Mouse (Mus musculus) lung, postnatal 0 days (tissue): ENCODE results near the gene Idh1. TPM values are rescaled to one million over a fixed set of nuclear protein-coding genes. Genes with fewer than 3 reads are reported as not detected.
A peak's percentile ranks its signal among the peaks of the same experiment; 100 is the strongest.

ENCODE experiments used
- ATAC-seq: fragments of 200-750 bp; cut with Nextera tagmentation; 2 replicates; pipeline ENCODE4 v1.8.0; 2017; ENCODE audit warnings: moderate library complexity
- DNase-seq: peaks from one replicate; pipeline ENCODE4 v3.0.0-alpha.2; 2016; ENCODE audit warnings: low spot score
- H3K27ac ChIP-seq: fragments of 300-500 bp; sonication (generic); 2 replicates; pipeline ENCODE4 v1.5.1; 2014; ENCODE audit warnings: antibody characterized with exemption, mild to moderate bottlenecking, low read length, mixed read lengths
- H3K27me3 ChIP-seq: fragments of 300-500 bp; sonication (generic); replicated peaks from 2 replicates; pipeline ENCODE4 v1.6.1; 2014; ENCODE audit warnings: low read length, mixed read lengths; ENCODE audit not compliant: insufficient read depth
- H3K36me3 ChIP-seq: fragments of 300-500 bp; sonication (generic); 2 replicates; pipeline ENCODE4 v1.6.1; 2014; ENCODE audit warnings: low read length, mixed read lengths; ENCODE audit not compliant: insufficient read depth
- H3K4me1 ChIP-seq: fragments of 300-500 bp; sonication (generic); 2 replicates; pipeline ENCODE4 v1.6.1; 2014; ENCODE audit warnings: antibody characterized with exemption, low read depth, low read length, mixed read lengths; ENCODE audit not compliant: insufficient read depth
- H3K4me2 ChIP-seq: fragments of 300-500 bp; sonication (generic); replicated peaks from 2 replicates; pipeline ENCODE4 v1.6.1; 2014; ENCODE audit warnings: low read depth, mild to moderate bottlenecking, low read length, moderate library complexity, mixed read lengths
- H3K4me3 ChIP-seq: fragments of 300-500 bp; sonication (generic); 2 replicates; pipeline ENCODE4 v1.5.1; 2014; ENCODE audit warnings: low read depth, low read length
- H3K9ac ChIP-seq: fragments of 300-500 bp; sonication (generic); replicated peaks from 2 replicates; pipeline ENCODE4 v1.6.1; 2014; ENCODE audit warnings: low read depth, mild to moderate bottlenecking
- H3K9me3 ChIP-seq: fragments of 300-500 bp; sonication (generic); 2 replicates; pipeline ENCODE4 v1.6.1; 2016; ENCODE audit warnings: low read length, mixed read lengths
- CTCF ChIP-seq: IDR thresholded peaks from 2 replicates; pipeline ENCODE4 v1.5.1; 2016; ENCODE audit warnings: antibody characterized with exemption, mild to moderate bottlenecking
- EP300 ChIP-seq: IDR thresholded peaks from 2 replicates; pipeline ENCODE4 v1.6.1; 2016; ENCODE audit warnings: antibody characterized with exemption, mild to moderate bottlenecking, control low read depth
- WGBS: fragments of 180-500 bp; shearing (Covaris S2); extraction: QIAGEN DNeasy Blood & Tissue Kit; methylation state at CpG from one replicate; pipeline ENCODE4 v1.1.7; 2014; 5-methylcytosine and 5-hydroxymethylcytosine counted together
- polyA plus RNA-seq: library from polyadenylated mRNA; unstranded; fragments of >200 nt; fragmentation: Nextera tagmentation; extraction: Ambion mirVana; gene quantifications from 2 replicates; pipeline ENCODE4 v1.2.1, GENCODE M21; 2015

Gene Idh1
- polyA plus RNA-seq, 1 experiment from 2014 or later: 143 TPM

- H3K27ac ChIP-seq: peak overlapping the region; percentile 91
- H3K4me2 ChIP-seq: peak overlapping the region; percentile 70
- peak overlapping the region; percentile 72 for H3K9ac ChIP-seq
- under 1% methylated on average over 6 of the region's 6 CpGs for WGBS
- no peak for TF ChIP-seq EP300
- TF ChIP-seq CTCF: no peak
- ATAC-seq: no peak
- no peaks in the 10 kb centered on the region for H3K9me3 ChIP-seq
- DNase-seq: no peak
- H3K27me3 ChIP-seq: no peaks in the 10 kb centered on the region
- peaks cover 7% of the 10 kb centered on the region; the same call in 1 of the 2 replicates for H3K4me1 ChIP-seq
- peak overlapping the region; percentile 89 for H3K4me3 ChIP-seq
- H3K36me3 ChIP-seq: no peaks in the 10 kb centered on the region
Observed at GRCm38 (mm10) chr1:65187074-65187430, 752 bp upstream of the Idh1 start.

DNA sequence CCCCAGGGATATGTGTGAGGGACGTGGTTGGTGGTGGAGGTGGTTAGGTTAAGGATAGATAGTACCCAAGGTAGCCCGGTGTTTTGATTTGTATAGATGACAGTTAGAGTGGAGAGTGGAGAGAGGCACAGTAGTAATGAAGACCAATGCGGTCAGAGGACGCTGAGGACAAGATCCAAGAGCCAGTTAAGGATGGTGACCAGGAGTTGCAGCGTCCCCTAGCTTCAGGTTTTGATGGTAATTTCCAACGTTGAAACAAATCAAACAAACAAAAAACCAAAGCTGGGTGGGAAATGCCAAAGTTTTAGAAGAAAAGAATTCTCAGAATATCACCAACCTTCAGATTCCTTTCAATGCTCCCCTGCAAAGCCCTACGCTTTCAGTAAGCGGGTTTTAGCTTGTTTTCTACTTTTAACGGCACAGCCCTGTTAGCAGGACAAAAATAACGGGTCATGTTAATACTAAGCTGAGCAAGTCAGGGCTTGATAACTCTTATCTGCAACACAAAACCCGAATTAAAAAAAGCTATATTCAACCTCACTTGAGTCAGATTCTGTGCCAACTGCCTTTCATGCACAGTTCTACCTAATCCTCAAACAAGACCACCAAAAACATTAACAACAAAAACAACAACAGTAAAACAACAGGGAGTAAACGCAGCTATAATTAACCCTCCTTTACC lies 635 bp downstream of the Idh1 start:
- Histone ChIP-seq H3K27me3 (no peaks in the 10 kb centered on the region), H3K9me3 (no peaks in the 10 kb centered on the region), H3K4me2 (peak overlapping the region; percentile 70), H3K9ac (peak overlapping the region; percentile 19; the same call in 1 of the 2 replicates), H3K27ac (no peak overlapping the region), H3K4me3 (peak overlapping the region; percentile 89), H3K4me1 (peaks cover 7% of the 10 kb centered on the region; the same call in 1 of the 2 replicates), H3K36me3 (no peaks in the 10 kb centered on the region)
- WGBS: 27% methylated on average over 12 of the region's 12 CpGs
- TF ChIP-seq CTCF (peak; percentile 63), EP300 (no peak)
- DNase-seq: peak; percentile 26
- ATAC-seq: no peak

GRCm38 (mm10) chr1:65185011-65185410 lies 1.3 kb downstream of the Idh1 start:
- H3K27ac ChIP-seq: no peak overlapping the region
- DNase-seq (no peak), ATAC-seq (no peak)
- H3K4me1 ChIP-seq: peaks cover 7% of the 10 kb centered on the region; the same call in 1 of the 2 replicates
- H3K27me3 ChIP-seq: no peaks in the 10 kb centered on the region
- no peak overlapping the region for H3K4me3 ChIP-seq
- no peak overlapping the region for H3K4me2 ChIP-seq
- H3K9ac ChIP-seq: no peak overlapping the region
- WGBS: 88% methylated on average over 8 of the region's 8 CpGs
- no peaks in the 10 kb centered on the region for H3K36me3 ChIP-seq
- TF ChIP-seq EP300 (no peak), CTCF (no peak)
- H3K9me3 ChIP-seq: no peaks in the 10 kb centered on the region

GRCm38 (mm10) chr1:65183994-65184393 lies 2.3 kb downstream of the Idh1 start:
- Histone ChIP-seq H3K27me3 (no peaks in the 10 kb centered on the region), H3K4me3 (no peak overlapping the region), H3K9me3 (no peaks in the 10 kb centered on the region), H3K4me1 (peaks cover 7% of the 10 kb centered on the region; the same call in 1 of the 2 replicates), H3K27ac (no peak overlapping the region), H3K36me3 (no peaks in the 10 kb centered on the region), H3K9ac (no peak overlapping the region), H3K4me2 (no peak overlapping the region)
- DNase-seq (no peak), ATAC-seq (no peak)
- TF ChIP-seq CTCF (no peak), EP300 (no peak)
- 77% methylated on average over 2 of the region's 2 CpGs for WGBS

GRCm38 (mm10) chr1:65181459-65181858 lies 4.8 kb downstream of the Idh1 start:
- no peak for DNase-seq
- Histone ChIP-seq H3K4me2 (no peak overlapping the region), H3K27ac (no peak overlapping the region), H3K9me3 (no peaks in the 10 kb centered on the region), H3K9ac (no peak overlapping the region), H3K36me3 (no peaks in the 10 kb centered on the region), H3K4me1 (peaks cover 3% of the 10 kb centered on the region; the same call in 1 of the 2 replicates), H3K4me3 (no peak overlapping the region), H3K27me3 (no peaks in the 10 kb centered on the region)
- WGBS: 61% methylated on average over 5 of the region's 5 CpGs
- TF ChIP-seq CTCF (no peak), EP300 (no peak)
- no peak for ATAC-seq

DNA sequence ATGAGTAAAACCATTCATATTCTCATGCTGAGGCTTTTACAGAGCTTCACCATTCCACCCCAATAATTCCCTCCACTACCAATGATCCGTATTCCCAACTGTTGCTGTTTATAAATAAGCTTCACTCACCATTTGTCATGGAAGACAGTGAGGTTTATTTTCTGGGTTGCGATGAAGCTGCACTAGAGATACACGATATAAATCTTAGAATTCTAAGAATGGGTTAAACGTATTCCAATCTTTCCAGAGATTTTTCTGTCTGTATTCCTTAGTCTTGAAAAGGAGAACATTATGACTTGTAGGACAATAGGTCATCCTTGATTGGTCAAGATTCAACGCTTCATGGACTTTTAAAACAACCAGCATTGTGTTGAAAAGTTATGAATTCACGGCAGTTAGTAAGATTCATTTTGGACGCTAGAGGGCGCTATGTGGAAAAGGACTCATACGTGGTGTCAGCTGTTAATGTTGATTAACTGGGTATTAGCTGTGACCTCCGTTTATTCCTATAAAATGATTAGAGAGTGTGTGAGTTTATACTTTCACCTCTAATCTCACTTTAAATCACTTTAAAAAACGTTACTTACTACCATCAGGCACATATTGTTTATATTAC lies 6.6 kb downstream of the Idh1 start:
- peak; percentile 83 for DNase-seq
- peak overlapping the region; percentile 95 for H3K27ac ChIP-seq
- TF ChIP-seq CTCF (peak; percentile 83), EP300 (no peak)
- no peaks in the 10 kb centered on the region; the same call in 1 of the 2 replicates for H3K4me1 ChIP-seq
- ATAC-seq: no peak
- WGBS: 2% methylated on average over 11 of the region's 11 CpGs
- H3K9ac ChIP-seq: no peak overlapping the region; the same call in 1 of the 2 replicates
- H3K9me3 ChIP-seq: no peaks in the 10 kb centered on the region
- no peaks in the 10 kb centered on the region for H3K27me3 ChIP-seq
- H3K36me3 ChIP-seq: 0 out of 2 replicates have a peak, but pooled peaks cover under 1% of the 10 kb centered on the region
- peak overlapping the region; percentile 83 for H3K4me2 ChIP-seq
- H3K4me3 ChIP-seq: peak overlapping the region; percentile 72
